Mouse (Mus musculus) layer of hippocampus, postnatal 14 days (tissue): ENCODE measurements at regions not wholly inside any gene's neighbourhood (a gene's known extent, or its start where the extent isn't known, plus 50 kb on each side); places are given as distances from the start of the nearest gene placed in this dataset.
A peak's percentile ranks its signal among the peaks of the same experiment; 100 is the strongest.

Experiments used
- DNase-seq, 2 experiments: peaks; one replicate each; pipeline ENCODE4 v3.0.0; 2021 to 2022; ENCODE audit warnings: low spot score in 2 of 2, mixed read lengths in 1 of 2

DNA sequence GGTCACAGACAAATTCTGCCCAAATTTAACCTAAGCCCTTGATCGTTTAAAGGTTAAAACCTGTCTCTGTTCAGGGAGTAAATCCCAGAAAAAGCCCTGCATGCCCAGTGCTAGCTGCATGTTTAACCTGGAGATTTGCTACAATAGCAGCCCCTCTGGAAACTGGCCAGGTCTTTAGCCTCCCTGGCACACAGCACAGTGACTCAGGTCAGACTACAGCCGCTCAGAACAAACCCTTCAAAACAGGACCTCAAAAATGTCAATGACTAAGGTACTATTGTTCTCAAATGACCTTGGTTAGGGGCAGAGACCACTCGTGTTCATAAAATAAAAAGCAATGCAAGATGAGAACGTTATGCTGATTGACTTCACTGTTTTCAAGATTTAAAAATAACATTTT is 101.8 kb upstream of the Ccn2 start:
- no peak for DNase-seq

- DNase-seq: peak in 1 of 2 experiments; percentile 1
Measured at GRCm38 (mm10) chr10:24493936-24494335, 101.3 kb upstream of the Ccn2 start.

DNA sequence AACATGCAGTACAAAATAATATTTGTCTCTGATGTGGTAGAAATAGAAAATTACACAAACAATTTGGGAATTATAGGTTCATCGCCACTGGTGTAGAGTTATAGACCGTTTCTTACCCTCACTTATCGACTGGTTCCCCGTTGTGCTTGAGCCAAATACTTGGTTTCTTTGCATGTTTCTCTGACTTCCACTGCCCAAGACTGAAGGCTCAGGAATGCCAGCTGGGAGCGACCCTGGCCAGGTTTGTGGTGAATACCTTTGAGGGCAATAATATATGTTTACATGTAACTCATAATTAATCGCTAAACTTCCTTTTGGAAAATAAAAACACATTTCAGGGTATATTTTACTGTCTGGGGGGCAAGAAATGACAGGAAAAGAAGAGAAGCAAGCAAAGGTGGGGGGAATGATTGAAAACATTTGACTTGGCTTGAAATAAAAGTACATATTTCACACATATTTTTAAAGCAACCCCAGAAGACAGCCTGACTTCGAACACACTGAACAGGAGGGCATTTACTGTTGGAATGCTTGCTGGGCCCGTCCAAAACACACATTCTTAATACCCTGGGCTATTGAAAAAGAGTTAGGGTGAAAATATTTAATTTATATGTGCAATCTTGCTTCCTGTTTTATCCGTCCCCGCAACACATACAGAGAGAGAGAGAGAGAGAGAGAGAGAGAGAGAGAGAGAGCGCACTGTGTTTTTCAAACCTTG is 75.3 kb upstream of the Ccn2 start:
- no peak for DNase-seq

DNA sequence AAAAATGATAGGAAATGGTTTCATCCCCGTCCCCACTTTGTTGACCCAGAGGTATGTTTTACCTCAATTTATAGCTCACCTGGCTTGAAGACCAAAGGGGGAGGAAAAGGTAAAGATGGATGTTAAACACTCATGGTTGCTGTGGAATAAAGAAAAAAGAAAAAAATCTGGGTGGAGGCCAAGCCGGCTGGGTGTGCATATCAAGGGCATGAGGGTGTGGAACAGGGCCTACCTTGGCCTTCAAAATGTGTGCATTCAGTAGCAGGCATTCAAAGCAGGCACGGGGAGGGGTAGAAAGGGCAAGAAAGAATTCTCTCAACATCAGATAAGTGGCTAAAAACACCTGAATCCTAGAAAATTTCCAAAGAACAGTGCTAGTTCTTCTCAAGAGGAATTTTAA is 74.7 kb upstream of the Ccn2 start:
- no peak for DNase-seq

GRCm38 (mm10) chr10:24532776-24533175 is 62.5 kb upstream of the Ccn2 start:
- no peak for DNase-seq

- no peak for DNase-seq
Measured at GRCm38 (mm10) chr10:24534901-24535300, 60.3 kb upstream of the Ccn2 start.

DNA sequence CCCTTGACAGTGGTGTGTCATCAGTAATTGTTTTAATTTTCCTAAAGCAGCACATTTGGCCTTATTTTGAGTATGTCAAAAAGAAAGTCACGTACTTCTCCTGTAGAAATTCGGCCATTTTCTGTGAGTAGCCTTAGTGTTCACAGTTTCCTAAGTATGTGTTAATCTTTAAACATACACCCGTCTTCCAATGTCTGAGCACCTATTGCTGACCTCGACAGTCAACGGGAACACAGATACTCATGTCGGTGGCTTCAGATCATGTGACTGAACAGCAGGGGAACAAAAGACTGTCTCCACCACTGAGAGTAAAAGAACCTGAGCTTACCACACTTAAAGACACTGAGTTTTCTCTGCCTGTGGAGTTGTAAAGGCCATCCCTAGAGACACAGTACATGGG is 59.8 kb upstream of the Ccn2 start:
- DNase-seq: no peak

- DNase-seq: no peak
Measured at GRCm38 (mm10) chr10:24541990-24542389, 53.3 kb upstream of the Ccn2 start.
